Mouse (Mus musculus): ENCODE results near the gene Slc29a4. TPM values are rescaled to one million over a fixed set of nuclear protein-coding genes. Genes with fewer than 3 reads are reported as not detected.

Gene Slc29a4
- total RNA-seq, 2 experiments from 2014 or later, result 64.9 to 77.5 TPM

GRCm38 (mm10) chr5:142693738-142694430 lies 1.6 kb downstream of the Slc29a4 start:
- intact Hi-C loops (cut with DNase I), result no loop called here

DNA sequence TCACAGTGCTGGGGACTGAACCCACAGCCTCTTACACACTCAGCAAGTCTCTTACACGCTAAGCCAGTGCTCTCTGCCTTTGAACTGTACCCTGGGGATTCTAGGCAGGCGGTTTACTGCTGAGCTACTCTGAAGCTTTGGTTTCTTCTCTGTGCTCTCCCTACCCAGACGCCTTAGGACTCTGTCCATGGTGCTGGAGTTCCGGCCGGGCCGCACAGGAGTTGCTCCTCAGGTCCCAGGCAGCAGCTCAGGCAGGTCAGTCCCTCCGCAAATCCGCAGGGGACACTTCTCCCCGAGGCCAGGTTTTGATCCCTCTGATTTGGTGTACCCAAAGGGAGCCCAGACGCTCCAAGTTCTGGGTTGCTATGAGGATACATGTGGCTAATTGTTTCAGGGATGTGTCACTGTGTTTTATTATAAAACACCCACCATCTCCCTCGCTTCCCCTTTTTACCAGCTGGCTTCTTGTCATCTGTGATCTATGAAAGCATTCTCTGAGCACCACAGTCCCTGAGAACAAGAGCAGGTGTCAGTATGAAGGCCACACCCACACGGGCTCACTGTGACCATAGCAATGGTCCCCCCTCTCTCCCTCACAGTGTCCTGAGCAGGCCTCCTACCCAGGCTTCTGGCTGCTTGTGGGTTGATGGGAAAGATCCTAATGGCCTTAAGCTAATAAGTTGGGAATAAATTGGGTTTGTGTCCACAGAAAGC lies 2.5 kb downstream of the Slc29a4 start:
- DNase-seq (ENCODE audit: extremely low spot score in 1 of 2, low spot score in 2 of 2), result peak in 1 of 2 experiments; percentile 53
- intact Hi-C loops (cut with DNase I), result no loop called here

More at GRCm38 (mm10) chr5:142693738-142694430, 1.6 kb downstream of the Slc29a4 start:
- no peak for DNase-seq (ENCODE audit: extremely low spot score in 1 of 2, low spot score in 2 of 2)

DNA sequence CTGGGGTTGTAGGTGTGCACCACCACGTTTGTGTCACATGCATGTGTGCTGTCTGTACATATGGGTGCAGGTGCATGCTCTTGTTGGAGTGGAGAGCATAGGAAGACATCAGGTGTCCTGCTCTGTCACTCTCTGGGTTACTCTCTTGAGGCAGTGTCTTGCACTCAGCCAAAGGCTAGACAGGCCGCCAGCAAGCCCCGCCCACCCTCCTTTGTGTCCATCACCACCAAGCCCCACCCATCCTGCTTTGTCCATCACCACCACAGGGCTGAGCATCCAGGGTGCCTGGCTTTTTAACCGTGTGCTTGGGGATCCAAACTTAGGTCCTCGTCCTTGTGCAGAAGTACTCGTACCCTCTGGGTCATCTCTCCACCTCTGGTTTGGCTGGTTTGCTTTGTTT lies 3.9 kb downstream of the Slc29a4 start:
- peak in 1 of 2 experiments; percentile 54 for DNase-seq (ENCODE audit: extremely low spot score in 1 of 2, low spot score in 2 of 2)
- intact Hi-C loops (cut with DNase I), result no loop called here

DNA sequence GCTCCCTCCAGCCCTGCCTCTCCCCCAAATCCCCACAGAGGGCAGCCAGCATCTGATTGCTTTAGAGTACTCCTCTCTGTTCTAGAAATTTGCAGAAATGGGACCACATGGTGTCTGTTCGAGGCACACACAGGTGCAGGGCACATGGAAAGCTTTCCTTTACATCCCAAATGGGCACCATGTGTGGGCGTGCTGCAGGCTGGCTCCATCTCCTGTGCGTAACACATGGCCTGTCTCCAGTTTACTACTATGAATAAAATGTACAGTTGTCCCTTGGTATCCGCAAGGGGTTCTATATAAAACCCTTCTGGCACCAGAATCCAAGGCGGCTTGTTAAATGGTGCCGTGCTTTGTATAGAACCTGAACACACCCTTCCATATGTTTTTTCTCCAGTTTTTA lies 4.6 kb downstream of the Slc29a4 start:
- intact Hi-C loops (cut with DNase I), result no loop called here
- DNase-seq (ENCODE audit: extremely low spot score in 1 of 2, low spot score in 2 of 2), result peak; percentile 72 to 84

- intact Hi-C loops (cut with DNase I), result no loop called here
Observed at GRCm38 (mm10) chr5:142697742-142698141, 5.4 kb downstream of the Slc29a4 start.

DNA sequence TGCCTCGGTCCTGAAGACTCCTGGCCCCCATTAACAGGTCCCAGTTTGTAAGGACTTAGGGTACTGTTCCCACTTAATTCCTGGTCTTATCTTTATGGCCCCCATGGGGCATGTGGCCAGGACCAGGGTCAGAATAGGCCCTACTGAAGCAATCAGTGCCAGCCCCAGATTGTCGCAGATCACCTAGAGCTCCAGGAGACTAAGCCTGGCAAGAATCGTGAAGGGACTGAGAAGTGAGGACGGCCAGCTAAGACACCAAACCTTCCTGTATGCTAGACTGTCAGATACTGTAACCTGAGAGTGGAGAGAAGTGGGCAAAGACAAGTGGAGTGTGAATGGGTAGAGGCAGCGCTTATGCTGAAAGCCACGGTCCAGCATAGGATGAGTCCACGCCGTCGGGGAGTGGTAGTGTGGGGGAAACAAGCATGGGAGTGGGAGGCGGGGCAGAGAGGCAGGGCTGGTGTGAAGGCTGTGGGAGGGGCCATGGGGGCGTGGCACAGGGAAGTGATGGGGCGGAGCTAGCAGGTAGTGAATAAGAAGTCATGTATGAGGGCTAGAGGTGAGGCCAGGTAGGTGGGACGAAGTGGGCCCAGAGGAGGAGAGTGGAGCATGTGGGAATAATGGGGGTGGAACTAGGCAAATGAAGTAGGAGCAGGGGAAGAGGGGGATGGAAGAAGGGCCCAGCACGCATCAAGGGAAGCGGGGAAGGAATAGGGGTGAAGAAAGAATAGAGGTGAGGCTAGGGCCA lies 8.7 kb downstream of the Slc29a4 start:
- DNase-seq (ENCODE audit: extremely low spot score in 1 of 2, low spot score in 2 of 2), result peak in 1 of 2 experiments; percentile 71
- intact Hi-C loops (cut with DNase I), result no loop called here

More at GRCm38 (mm10) chr5:142697742-142698141, 5.4 kb downstream of the Slc29a4 start:
- DNase-seq (ENCODE audit: extremely low spot score in 1 of 2, low spot score in 2 of 2), result no peak

DNA sequence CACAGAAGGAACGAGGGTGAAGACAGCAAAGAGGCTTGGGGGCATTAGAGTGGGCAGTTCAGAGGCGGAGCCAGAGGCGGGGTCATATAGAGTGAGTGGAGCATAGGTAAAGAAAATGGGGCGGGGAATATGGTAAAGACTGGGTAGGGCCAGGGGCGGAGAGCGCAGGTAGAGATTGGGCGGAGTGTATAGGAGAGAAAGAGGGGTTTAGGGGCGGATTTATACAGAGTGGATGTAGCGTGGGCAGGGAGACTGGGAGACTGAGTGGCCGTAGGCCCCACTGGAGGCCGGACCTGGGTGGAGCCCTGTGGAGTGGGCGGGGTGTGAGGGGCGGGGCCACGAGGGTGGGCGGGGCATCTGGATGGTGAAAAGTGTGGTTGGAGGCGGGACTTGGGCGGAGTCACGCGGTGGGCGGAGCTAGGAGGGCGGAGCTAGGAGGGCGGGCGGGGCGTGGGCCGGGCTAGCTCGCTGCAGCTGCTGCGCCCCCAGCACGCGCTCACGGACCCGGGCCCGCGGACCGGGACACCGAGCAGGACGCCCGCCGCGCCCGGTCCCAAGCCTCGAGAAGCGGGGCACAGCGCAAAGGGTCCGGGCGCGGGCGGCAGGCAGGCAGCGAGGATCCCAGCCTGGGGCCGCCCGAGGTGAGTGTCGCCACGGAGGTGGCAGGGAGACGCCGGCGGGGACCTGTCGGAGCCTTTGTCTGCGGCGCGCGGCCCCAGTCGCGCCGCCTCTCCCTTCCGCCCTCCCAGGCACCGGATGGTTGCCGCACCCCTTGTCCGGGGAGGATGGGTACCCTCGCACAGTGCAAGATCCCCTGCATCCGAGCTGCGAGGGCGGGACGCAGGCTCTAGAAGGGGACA lies 9.6 kb downstream of the Slc29a4 start:
- peak in 1 of 2 experiments; percentile 74 for DNase-seq (ENCODE audit: extremely low spot score in 1 of 2, low spot score in 2 of 2)
- intact Hi-C loops (cut with DNase I), result no loop called here

GRCm38 (mm10) chr5:142702511-142703138 lies 10.3 kb downstream of the Slc29a4 start:
- DNase-seq (ENCODE audit: extremely low spot score in 1 of 2, low spot score in 2 of 2), result peak in 1 of 2 experiments; percentile 66
- intact Hi-C loops (cut with DNase I), result no loop called here

DNA sequence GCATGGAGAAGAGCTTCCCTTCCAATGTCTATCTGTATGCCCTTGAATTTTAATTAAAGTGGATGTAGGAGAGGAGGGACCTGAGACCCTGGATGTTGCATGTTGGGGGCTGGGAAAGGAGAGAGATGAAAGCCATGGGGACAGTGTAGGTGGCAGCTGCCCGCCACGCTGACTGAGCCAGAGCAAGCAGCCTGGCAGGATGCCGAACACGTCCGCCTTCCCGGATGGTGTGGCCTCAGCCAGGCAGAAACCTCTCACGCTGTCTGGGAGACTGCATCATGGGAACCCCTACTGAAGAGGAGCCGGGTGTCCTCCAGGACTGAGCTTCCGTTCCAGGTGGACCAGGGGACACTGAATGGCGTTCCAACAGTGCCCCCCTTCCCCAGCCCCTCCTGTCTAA lies 11.3 kb downstream of the Slc29a4 start:
- intact Hi-C loops (cut with DNase I), result no loop called here
- DNase-seq (ENCODE audit: extremely low spot score in 1 of 2, low spot score in 2 of 2), result peak; percentile 62 to 85

GRCm38 (mm10) chr5:142707709-142708108 lies 15.4 kb downstream of the Slc29a4 start:
- DNase-seq (ENCODE audit: extremely low spot score in 1 of 2, low spot score in 2 of 2), result no peak
- intact Hi-C loops (cut with DNase I), result no loop called here

- intact Hi-C loops (cut with DNase I), result no loop called here
- DNase-seq (ENCODE audit: extremely low spot score in 1 of 2, low spot score in 2 of 2), result no peak
Observed at GRCm38 (mm10) chr5:142709436-142709835, 17.1 kb downstream of the Slc29a4 start.

DNA sequence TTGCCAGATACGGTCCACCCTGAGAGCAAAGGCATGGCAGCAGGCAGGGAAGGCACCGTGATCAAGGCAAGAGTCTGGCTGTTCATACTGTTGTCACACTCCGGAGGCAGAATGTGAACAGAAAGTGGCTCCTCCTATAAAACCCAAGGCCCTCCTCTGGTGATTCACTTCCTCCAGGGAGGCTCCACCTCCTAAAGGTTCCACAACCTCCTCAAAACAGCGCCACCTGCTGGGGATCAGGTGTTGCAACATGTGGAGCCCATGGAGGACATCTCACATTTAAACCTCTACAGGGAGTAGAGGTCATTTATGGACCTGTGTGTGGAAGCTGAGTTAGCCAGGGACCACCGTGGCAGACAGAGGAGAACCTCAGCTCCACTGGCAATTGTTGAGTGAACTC lies 20.1 kb downstream of the Slc29a4 start:
- DNase-seq (ENCODE audit: extremely low spot score in 1 of 2, low spot score in 2 of 2), result no peak
- intact Hi-C loops (cut with DNase I), result loop anchor here (10.0 kb wide), 1 partner anchor 218 kb away; no protein-coding TSS in a partner anchor

GRCm38 (mm10) chr5:142713966-142714365 lies 21.7 kb downstream of the Slc29a4 start:
- DNase-seq (ENCODE audit: extremely low spot score in 1 of 2, low spot score in 2 of 2), result no peak
- intact Hi-C loops (cut with DNase I), result loop anchor here (10.0 kb wide), 1 partner anchor 219 kb away; no protein-coding TSS in a partner anchor

GRCm38 (mm10) chr5:142715059-142715458 lies 22.7 kb downstream of the Slc29a4 start:
- intact Hi-C loops (cut with DNase I), result loop anchor here (5.0 to 10.0 kb wide), 3 partner anchors 88 to 220 kb away; partner anchors contain the start of gene Wipi2
- no peak for DNase-seq (ENCODE audit: extremely low spot score in 1 of 2, low spot score in 2 of 2)

DNA sequence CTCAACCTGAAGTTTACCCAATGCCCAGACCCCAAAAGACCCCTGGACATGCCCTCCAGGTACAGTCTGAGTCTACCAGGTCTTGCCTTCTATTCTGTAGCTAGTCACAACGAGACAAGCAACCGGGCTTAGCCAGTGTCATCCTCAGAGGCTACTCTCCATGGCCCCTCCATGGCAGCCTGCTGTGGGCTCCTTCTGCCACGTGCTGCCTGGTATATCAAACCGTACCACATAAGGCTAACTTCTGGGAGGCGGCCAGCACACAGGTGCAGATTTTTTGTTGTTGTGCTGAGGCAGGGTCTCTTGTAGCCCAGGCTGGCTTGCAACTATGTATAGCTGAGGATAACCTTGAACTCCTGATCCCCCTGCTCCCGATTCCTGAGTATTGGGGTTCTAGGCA lies 23.7 kb downstream of the Slc29a4 start:
- peak in 1 of 2 experiments; percentile 12 for DNase-seq (ENCODE audit: extremely low spot score in 1 of 2, low spot score in 2 of 2)
- intact Hi-C loops (cut with DNase I), result loop anchor here (2.0 to 10.0 kb wide), 4 partner anchors 43 to 221 kb away; partner anchors contain the start of gene Wipi2

DNA sequence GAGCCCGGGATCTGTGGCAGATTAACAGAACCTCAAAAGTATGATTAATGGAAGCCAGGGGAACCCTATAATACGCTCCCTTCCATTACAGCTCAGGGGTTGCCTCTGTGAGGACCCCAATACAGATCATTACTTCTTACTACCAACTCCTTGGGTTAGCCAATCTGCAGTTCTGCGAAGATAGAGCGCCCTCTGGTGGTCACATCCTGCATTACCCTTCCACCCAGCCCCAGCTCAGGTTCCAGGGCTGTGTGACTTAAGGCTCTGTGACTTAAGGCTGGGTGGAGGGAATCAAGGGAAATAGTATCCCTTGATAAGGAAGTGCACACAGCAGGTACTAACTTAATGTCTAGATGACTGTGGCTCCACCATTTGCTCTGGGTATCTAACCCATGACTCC lies 25.7 kb downstream of the Slc29a4 start:
- intact Hi-C loops (cut with DNase I), result loop anchor here (5.0 to 10.0 kb wide), 3 partner anchors 91 to 223 kb away; partner anchors contain the start of gene Wipi2
- DNase-seq (ENCODE audit: extremely low spot score in 1 of 2, low spot score in 2 of 2), result peak; percentile 77 to 78

DNA sequence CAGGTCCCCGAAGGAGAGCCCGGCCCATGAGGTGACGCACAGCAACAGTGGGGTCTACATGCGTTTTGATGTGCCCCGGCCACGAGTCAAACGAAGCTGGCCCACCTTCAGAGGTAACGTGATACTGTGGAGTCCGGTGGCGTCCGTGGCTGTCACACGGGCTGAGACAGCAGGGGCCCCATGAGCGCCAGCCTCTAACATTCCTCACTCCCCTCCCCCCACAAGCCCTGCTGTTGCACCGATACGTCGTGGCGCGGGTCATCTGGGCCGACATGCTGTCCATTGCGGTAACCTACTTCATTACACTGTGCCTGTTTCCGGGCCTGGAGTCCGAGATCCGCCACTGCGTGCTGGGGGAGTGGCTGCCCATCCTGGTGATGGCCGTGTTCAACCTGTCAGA lies 26.2 kb downstream of the Slc29a4 start:
- intact Hi-C loops (cut with DNase I), result loop anchor here (5.0 to 10.0 kb wide), 3 partner anchors 91 to 224 kb away; partner anchors contain the start of gene Wipi2
- DNase-seq (ENCODE audit: extremely low spot score in 1 of 2, low spot score in 2 of 2), result peak in 1 of 2 experiments; percentile 40

DNA sequence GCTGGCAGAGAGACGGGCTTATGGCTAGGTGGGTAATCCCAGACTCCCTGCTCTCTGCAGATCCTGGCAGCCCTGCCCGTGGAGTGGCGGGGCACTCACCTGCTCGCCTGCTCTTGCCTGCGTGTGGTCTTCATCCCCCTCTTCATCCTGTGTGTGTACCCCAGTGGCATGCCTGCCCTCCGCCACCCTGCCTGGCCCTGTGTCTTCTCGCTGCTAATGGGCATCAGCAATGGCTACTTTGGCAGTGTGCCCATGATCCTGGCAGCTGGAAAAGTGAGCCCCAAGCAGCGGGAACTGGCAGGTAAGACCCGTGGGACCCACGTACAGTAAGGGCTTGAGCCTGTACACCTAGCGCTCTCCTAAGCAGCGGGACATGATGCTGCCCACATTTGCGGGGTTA lies 27.6 kb downstream of the Slc29a4 start:
- intact Hi-C loops (cut with DNase I), result loop anchor here (5.0 to 10.0 kb wide), 4 partner anchors 93 to 225 kb away; partner anchors contain the start of gene Wipi2
- DNase-seq (ENCODE audit: extremely low spot score in 1 of 2, low spot score in 2 of 2), result peak in 1 of 2 experiments; percentile 41

Data from left cerebral cortex, postnatal 10 days (tissue).